Mouse (Mus musculus) cerebellum, postnatal 25 days (tissue): ENCODE measurements at regions not wholly inside any gene's neighbourhood (a gene's known extent, or its start where the extent isn't known, plus 50 kb on each side); places are given as distances from the start of the nearest gene placed in this dataset.

Experiments
- DNase-seq, 2 experiments: peaks; one replicate each; pipeline ENCODE4 v3.0.0; 2021; ENCODE audit warnings: mixed read lengths in 2 of 2

- DNase-seq = no peak
These were observed 388.3 kb upstream of the Nr2f2 start for GRCm38 (mm10) chr7:70754826-70755225.

- no peak for DNase-seq
These were observed 386.3 kb upstream of the Nr2f2 start for GRCm38 (mm10) chr7:70752802-70753218.

GRCm38 (mm10) chr7:70748884-70749283 is 382.3 kb upstream of the Nr2f2 start:
- no peak for DNase-seq

DNA sequence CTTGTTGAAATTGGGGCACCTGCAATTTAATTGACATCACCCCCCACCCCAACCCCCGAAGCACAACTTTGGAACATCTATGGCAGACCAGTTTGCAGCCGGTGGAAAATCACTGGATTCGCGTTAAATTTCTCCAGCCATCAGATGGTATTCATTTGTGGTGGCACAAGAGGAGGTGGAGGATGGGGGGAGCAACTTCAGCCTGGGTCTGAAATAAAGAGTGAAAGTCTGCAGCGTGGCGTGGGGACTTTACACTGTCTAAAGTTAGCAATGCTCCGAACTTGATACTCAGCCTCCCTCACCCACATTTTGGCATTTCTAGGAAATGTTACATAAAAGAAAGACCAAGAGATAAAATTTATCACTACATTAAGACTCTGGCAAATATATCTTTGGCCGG is 381.8 kb upstream of the Nr2f2 start:
- DNase-seq = no peak

- DNase-seq = no peak
These were observed 377.8 kb upstream of the Nr2f2 start for GRCm38 (mm10) chr7:70744296-70744695.

GRCm38 (mm10) chr7:70735591-70735990 is 369.1 kb upstream of the Nr2f2 start:
- DNase-seq = no peak

DNA sequence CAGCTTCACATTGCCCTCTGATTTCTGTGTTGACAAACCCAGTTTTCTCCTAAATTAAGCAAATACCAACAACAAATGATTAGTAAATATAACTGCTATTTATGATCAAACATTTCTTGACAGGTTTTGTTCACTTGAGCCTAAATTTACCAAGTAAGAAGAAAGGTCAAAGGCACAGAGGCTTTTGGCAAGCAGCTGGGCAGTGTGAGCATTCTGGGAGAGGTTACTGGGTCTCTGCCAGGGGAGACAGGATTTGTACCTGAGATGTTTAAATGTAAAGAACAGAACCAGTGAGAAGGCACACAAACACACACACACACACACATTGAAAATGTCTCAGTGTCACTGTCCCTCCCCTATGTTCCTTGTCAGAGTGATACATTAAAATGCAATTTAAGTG is 367.0 kb upstream of the Nr2f2 start:
- DNase-seq = no peak

DNA sequence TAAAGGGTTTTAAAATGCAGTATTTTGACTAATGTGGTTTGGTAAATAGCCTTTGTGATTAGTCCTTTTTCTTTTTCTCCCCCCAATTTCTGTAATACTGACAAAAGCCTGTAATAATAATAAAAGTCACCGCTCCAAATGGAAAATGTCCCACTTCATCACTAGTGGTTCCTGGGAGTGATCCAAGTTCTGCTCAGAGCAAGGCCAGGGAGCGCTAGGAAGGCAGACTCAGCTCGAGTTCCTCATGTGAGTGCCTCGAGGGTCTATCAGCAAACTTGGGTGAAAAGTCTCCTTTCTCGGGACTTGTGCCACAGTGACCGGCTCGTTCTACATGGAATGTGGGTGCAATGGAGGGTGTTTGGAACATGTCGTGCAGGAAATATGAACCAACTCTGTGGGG is 363.4 kb upstream of the Nr2f2 start:
- no peak for DNase-seq

- DNase-seq = peak; percentile 39 to 65
These were observed 351.7 kb upstream of the Nr2f2 start for GRCm38 (mm10) chr7:70718149-70718765.

GRCm38 (mm10) chr7:70717608-70718007 is 351.1 kb upstream of the Nr2f2 start:
- DNase-seq = no peak

- DNase-seq = no peak
These were observed 350.4 kb upstream of the Nr2f2 start for GRCm38 (mm10) chr7:70716811-70717458.

GRCm38 (mm10) chr7:70712141-70712540 is 345.6 kb upstream of the Nr2f2 start:
- no peak for DNase-seq

DNA sequence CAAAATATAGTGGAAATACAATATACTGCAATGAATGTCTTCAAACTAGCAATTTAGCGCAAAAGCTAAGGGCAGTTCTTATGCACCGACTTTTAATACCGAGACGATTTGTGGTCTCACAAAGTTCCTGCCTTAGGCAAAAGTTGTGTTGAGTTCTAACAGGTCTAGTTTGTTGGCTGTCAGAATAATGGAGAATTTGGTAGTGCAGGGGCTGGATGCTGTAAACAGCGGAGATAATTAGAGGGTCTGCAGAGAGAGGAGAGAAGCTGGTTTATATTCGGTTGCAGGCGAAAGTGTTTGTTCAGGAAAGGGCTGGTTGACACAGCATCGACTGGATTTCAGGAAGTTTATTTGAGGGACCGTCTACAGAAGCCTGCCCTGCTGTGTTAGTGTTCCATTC is 339.7 kb upstream of the Nr2f2 start:
- no peak for DNase-seq

GRCm38 (mm10) chr7:70703784-70704183 is 337.2 kb upstream of the Nr2f2 start:
- DNase-seq = no peak

- no peak for DNase-seq
These were observed 333.9 kb upstream of the Nr2f2 start for GRCm38 (mm10) chr7:70700461-70700860.

- no peak for DNase-seq
These were observed 332.9 kb upstream of the Nr2f2 start for GRCm38 (mm10) chr7:70699391-70699790.

- no peak for DNase-seq
These were observed 332.5 kb upstream of the Nr2f2 start for GRCm38 (mm10) chr7:70698986-70699385.

DNA sequence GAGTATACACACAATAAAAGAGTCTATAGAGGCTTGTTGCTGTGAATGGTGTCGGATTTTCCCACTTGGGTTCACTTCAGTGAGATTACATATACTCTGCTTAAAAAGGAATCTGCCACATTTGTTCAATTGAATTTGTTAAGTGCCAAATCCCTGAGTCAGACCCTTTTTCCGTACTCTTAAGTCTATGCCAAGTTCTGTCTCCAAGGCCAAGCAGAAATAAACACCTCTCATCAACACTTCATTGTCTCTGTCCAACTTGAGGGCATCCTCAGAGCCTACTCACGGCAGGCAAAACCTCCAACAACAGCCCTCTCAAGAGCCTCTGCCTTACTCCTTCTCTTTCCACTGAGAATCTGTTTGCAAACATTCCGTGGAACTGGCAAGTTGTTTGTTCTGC is 325.6 kb upstream of the Nr2f2 start:
- no peak for DNase-seq

DNA sequence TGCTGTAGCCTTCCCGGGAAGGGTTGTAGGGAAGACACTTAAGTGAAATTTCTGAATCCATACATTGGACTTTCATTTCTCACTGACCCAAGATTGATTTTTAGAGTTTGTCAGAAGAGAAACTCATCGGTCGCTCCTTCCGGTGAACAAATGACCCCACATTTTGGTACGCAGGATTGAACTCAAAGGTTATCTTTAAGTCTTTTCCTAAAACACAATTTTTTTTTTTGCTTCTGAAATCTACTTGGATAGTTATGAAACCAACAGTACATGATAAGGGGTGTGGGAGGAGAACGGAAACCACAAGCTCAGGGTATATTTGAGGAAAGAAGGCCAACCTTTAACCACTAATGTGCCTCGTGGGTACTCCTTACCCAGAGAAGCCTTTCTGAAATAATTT is 324.3 kb upstream of the Nr2f2 start:
- DNase-seq = no peak

- no peak for DNase-seq
These were observed 302.5 kb upstream of the Nr2f2 start for GRCm38 (mm10) chr7:70669065-70669464.

DNA sequence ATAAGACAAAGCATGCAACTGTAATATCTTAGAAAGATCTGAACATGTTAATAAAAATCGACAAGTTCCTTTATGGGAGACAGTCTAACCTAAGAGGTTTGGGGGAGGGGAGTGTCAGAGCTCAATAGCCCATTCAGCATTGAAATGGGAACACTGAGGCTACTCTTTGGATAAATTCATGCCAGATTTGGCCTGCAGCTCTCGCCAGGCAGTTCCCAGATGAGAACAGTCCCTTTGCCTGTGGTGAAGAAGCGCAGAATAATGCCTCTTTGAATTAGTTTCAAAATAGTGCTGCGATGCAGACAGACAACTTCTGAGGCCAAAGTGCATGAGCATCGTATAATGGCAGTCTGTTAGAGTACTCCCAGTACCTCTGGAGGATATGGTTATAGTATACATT is 293.6 kb upstream of the Nr2f2 start:
- DNase-seq = no peak

DNA sequence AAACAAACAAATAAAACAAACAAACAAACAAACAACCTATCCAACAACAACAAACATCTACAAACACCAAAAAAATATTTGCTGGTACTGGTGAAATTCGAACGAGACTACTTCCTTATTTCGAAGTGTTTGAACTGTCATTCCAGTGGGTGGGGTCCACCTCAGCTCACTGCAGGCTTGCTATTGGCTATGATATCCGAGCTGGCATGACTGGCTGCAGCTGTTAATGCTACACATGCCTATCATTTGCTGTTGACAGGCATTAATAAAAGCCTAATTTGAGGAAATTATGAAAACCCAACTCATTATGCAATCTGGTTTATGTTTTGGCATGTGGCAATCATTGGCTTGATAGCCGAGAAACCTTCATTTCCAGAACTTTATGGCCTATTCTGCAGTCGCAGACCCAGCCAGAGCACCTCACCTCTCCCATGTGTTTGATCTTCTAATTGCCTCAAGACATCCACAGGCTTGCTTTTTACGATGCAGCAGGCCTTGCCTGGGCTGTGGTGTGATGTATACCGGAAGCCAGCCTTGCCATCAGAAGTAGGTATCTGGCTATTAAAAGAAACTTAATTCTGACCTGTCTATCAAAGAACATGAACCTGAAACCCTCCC is 283.3 kb upstream of the Nr2f2 start:
- DNase-seq = no peak

DNA sequence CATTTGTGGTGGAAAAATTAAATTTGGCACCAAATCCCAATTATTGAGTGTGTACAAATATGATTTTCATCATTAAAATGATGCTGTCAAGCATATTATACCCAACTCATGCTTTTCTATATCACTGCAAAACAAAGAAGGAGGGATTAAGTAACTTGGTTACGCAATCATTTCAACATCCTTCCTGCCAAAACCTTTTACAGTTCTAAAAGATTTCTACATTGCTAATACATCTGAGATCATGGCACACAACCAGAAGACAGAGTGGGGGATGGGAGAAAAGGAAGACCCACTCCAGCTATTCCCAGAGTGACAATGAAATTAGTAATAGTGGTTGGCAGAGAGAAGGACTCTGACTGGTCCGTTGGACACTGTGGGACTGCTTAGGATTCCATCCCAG is 280.3 kb upstream of the Nr2f2 start:
- no peak for DNase-seq

DNA sequence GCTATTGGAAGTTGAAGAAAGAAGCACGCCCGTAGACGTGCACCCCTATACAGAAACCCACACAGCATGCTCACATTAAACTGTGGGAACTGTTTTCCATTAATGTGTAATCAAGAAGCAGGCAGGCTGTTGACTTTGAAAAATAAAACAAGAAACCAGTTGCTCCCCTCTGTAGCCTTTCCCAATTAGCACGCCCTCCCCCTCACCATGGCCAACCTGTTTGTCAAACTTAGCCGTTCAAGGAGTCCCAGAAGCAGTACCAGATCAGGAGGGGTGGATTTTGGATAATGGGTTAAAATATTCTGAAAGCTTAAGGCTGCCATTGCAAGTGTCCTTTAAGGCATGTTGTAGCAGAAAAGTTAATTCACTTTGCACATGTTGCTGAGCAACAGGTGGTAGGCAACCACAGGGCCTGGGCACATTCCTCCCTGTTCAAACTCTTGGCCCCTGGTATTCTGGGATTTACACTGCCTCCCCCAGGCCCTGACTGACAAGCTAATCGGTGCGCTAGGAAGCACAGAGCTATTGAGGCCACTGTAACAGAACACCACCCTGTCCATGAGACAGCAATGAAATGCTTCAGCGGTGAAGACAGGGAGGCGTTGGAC is 277.3 kb upstream of the Nr2f2 start:
- DNase-seq = no peak
